Comparison of ENCODE assay signal across 29 mouse cellular contexts in the genomic region with DNA sequence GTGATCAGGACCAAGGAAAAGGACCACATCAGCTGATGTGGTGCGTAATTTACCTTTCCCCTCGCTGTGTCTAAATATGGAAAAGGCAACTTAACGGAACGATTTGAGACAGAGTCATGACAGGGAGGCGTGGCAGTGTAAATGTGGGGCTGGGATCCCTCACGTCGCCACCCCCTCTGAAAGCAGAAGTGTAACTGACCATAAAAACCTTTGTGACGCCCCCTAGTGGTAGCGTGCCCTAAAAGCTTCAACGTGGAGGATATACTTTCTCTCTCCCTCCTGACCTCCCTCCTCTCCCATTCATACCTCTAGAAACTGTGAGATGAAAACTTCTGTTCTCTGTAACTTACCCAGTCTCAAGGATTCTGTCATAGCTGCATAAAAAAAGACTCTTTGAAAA.
DNase-seq lines count a peak whose midpoint lies in the region; ATAC-seq and TF ChIP-seq lines count a peak whose summit lies in the region.
"Had no signal": no experiment of that assay in that cellular context is flagged by ENCODE, and none has a peak within 500 bp of the region (broad histone marks: within the 10 kb centered on the region; RNA-seq: fewer than 3 reads in every experiment).

No protein-coding gene starts in this region.

- 95% methylated on average over 10 of the region's 10 CpGs for WGBS in hindbrain, postnatal 0 days
- WGBS in hindbrain, embryonic 14.5 days, result 96% methylated on average over 10 of the region's 10 CpGs
- WGBS in liver, postnatal 0 days (ENCODE audit: insufficient replicate concordance), result 82% methylated on average over 10 of the region's 10 CpGs
- WGBS in liver, embryonic 12.5 days (ENCODE audit: insufficient replicate concordance), result 66% methylated on average over 10 of the region's 10 CpGs
- 92% methylated on average over 10 of the region's 10 CpGs for WGBS in stomach, postnatal 0 days
- 91% methylated on average over 10 of the region's 10 CpGs for WGBS in embryonic facial prominence, embryonic 10.5 days

- ATAC-seq in hindbrain, postnatal 0 days, result no peak
- ATAC-seq in hindbrain, embryonic 14.5 days (ENCODE audit: low FRiP score), result no peak
- ATAC-seq in liver, postnatal 0 days, result no peak
- no peak for ATAC-seq in liver, embryonic 12.5 days
- no peak for ATAC-seq in stomach, postnatal 0 days (ENCODE audit: low FRiP score, low TSS enrichment)
- ATAC-seq: forebrain, embryonic 16.5 days; hindbrain, embryonic 16.5 days; intestine, embryonic 15.5 days; midbrain, embryonic 16.5 days had no signal

- H3K4me2 ChIP-seq in hindbrain, postnatal 0 days (ENCODE audit: low read depth, low read length), result no peak overlapping the region
- H3K4me2 ChIP-seq in hindbrain, embryonic 14.5 days (replicated peaks), result no peak overlapping the region
- H3K4me2 ChIP-seq in liver, postnatal 0 days (ENCODE audit: low read depth, low read length), result no peak overlapping the region
- H3K4me2 ChIP-seq in liver, embryonic 12.5 days, result no peak overlapping the region
- H3K4me2 ChIP-seq in stomach, postnatal 0 days (replicated peaks; ENCODE audit: low read depth), result no peak overlapping the region
- H3K4me2 ChIP-seq: embryonic facial prominence, embryonic 12.5 days; intestine, embryonic 15.5 days; liver, embryonic 15.5 days; lung, embryonic 15.5 days; neural tube, embryonic 12.5 days had no signal

- DNase-seq in hindbrain, postnatal 0 days (ENCODE audit: low spot score), result no peak
- DNase-seq in hindbrain, embryonic 14.5 days (ENCODE audit: low spot score), result no peak
- DNase-seq in liver, postnatal 0 days, result no peak
- peak; percentile 47 for DNase-seq in ES-CJ7 (ENCODE audit: low read depth, low spot score)
- DNase-seq in stomach, postnatal 0 days (ENCODE audit: low spot score), result no peak
- DNase-seq in embryonic facial prominence, embryonic 10.5 days (ENCODE audit: low spot score), result no peak
- DNase-seq: adrenal gland, postnatal 14 days; cerebellum, adult 11 months; cerebellum, adult 9-10 months; cerebellum, postnatal 36 days; gastrocnemius, adult 2 months; gastrocnemius, postnatal 36 days; heart, postnatal 14 days; kidney, postnatal 25 days; layer of hippocampus, postnatal 36 days; left cerebral cortex, postnatal 4 days; thymus, postnatal 14 days had no signal

- TF ChIP-seq EP300 in liver, postnatal 0 days (IDR thresholded peaks at IDR 0.05; ENCODE audit: low read depth), result no peak
- TF ChIP-seq EP300 in stomach, postnatal 0 days (optimal IDR thresholded peaks at IDR 0.05), result no peak

- H3K9ac ChIP-seq in hindbrain, postnatal 0 days (replicated peaks; ENCODE audit: low read length), result no peak overlapping the region
- H3K9ac ChIP-seq in hindbrain, embryonic 14.5 days, result no peak overlapping the region
- H3K9ac ChIP-seq in liver, postnatal 0 days (replicated peaks), result no peak overlapping the region
- no peak overlapping the region for H3K9ac ChIP-seq in liver, embryonic 12.5 days
- no peak overlapping the region for H3K9ac ChIP-seq in stomach, postnatal 0 days (ENCODE audit: low read length)
- H3K9ac ChIP-seq: embryonic facial prominence, embryonic 12.5 days; intestine, embryonic 15.5 days; liver, embryonic 15.5 days; lung, embryonic 15.5 days; neural tube, embryonic 12.5 days had no signal

- no peaks in the 10 kb centered on the region for H3K36me3 ChIP-seq in hindbrain, postnatal 0 days (ENCODE audit: insufficient read depth, low read length)
- H3K36me3 ChIP-seq in hindbrain, embryonic 14.5 days (replicated peaks; ENCODE audit: control insufficient read depth, insufficient read depth), result no peaks in the 10 kb centered on the region
- H3K36me3 ChIP-seq in liver, postnatal 0 days (replicated peaks; ENCODE audit: insufficient read depth, low read length), result no peaks in the 10 kb centered on the region
- H3K36me3 ChIP-seq in liver, embryonic 12.5 days, result no peaks in the 10 kb centered on the region
- no peaks in the 10 kb centered on the region for H3K36me3 ChIP-seq in stomach, postnatal 0 days (ENCODE audit: control insufficient read depth, insufficient read depth, low read length)
- H3K36me3 ChIP-seq in embryonic facial prominence, embryonic 10.5 days (replicated peaks), result no peaks in the 10 kb centered on the region
- H3K36me3 ChIP-seq: embryonic facial prominence, embryonic 12.5 days; hindbrain, embryonic 10.5 days; intestine, embryonic 15.5 days; liver, embryonic 15.5 days; lung, embryonic 15.5 days; midbrain, embryonic 10.5 days; neural tube, embryonic 12.5 days had no signal

- TF ChIP-seq CTCF in hindbrain, postnatal 0 days (IDR thresholded peaks at IDR 0.05; ENCODE audit: low read depth), result peak; percentile 21; the same call in 1 of the 2 replicates
- 0 out of 2 replicates have a peak, but pooled peaks have one; percentile 22 for TF ChIP-seq CTCF in liver, postnatal 0 days (IDR thresholded peaks at IDR 0.05; ENCODE audit: low read depth)
- peak; percentile 16; the same call in 1 of the 2 replicates for TF ChIP-seq CTCF in stomach, postnatal 0 days (IDR thresholded peaks at IDR 0.05; ENCODE audit: low read depth)

- peaks cover 4% of the 10 kb centered on the region; the same call in 1 of the 2 replicates for H3K4me1 ChIP-seq in hindbrain, postnatal 0 days (ENCODE audit: insufficient read depth, low read length)
- H3K4me1 ChIP-seq in hindbrain, embryonic 14.5 days (replicated peaks; ENCODE audit: control insufficient read depth, insufficient read depth, low read length), result peaks cover 24% of the 10 kb centered on the region
- no peaks in the 10 kb centered on the region for H3K4me1 ChIP-seq in liver, postnatal 0 days (ENCODE audit: insufficient read depth)
- peaks cover 20% of the 10 kb centered on the region for H3K4me1 ChIP-seq in liver, embryonic 12.5 days
- no peaks in the 10 kb centered on the region for H3K4me1 ChIP-seq in stomach, postnatal 0 days (replicated peaks; ENCODE audit: control insufficient read depth, insufficient read depth)
- H3K4me1 ChIP-seq in embryonic facial prominence, embryonic 10.5 days, result peaks cover 26% of the 10 kb centered on the region
- H3K4me1 ChIP-seq: intestine, embryonic 15.5 days had no signal

- H3K27me3 ChIP-seq in hindbrain, postnatal 0 days (ENCODE audit: insufficient read depth, low read length), result no peaks in the 10 kb centered on the region
- H3K27me3 ChIP-seq in hindbrain, embryonic 14.5 days (ENCODE audit: control insufficient read depth, insufficient read depth, low read length), result no peaks in the 10 kb centered on the region
- no peaks in the 10 kb centered on the region for H3K27me3 ChIP-seq in liver, postnatal 0 days (ENCODE audit: insufficient read depth, low read length)
- H3K27me3 ChIP-seq in liver, embryonic 12.5 days (replicated peaks), result peaks cover 15% of the 10 kb centered on the region; the same call in 1 of the 2 replicates
- no peaks in the 10 kb centered on the region for H3K27me3 ChIP-seq in stomach, postnatal 0 days (ENCODE audit: control insufficient read depth, insufficient read depth, low read length)
- H3K27me3 ChIP-seq in embryonic facial prominence, embryonic 10.5 days (replicated peaks; ENCODE audit: low read depth, poor library complexity, severe bottlenecking), result peaks cover 47% of the 10 kb centered on the region
- H3K27me3 ChIP-seq: intestine, embryonic 15.5 days had no signal

- no peak overlapping the region for H3K4me3 ChIP-seq in hindbrain, postnatal 0 days (ENCODE audit: low read length)
- H3K4me3 ChIP-seq in hindbrain, embryonic 14.5 days (replicated peaks; ENCODE audit: low read length), result no peak overlapping the region
- no peak overlapping the region for H3K4me3 ChIP-seq in liver, postnatal 0 days (ENCODE audit: low read depth, low read length)
- H3K4me3 ChIP-seq in liver, embryonic 12.5 days, result no peak overlapping the region
- H3K4me3 ChIP-seq in stomach, postnatal 0 days (ENCODE audit: low read depth, low read length), result no peak overlapping the region
- no peak overlapping the region for H3K4me3 ChIP-seq in embryonic facial prominence, embryonic 10.5 days
- H3K4me3 ChIP-seq: embryonic facial prominence, embryonic 12.5 days; gastrocnemius, adult 2 months; hindbrain, embryonic 10.5 days; intestine, embryonic 15.5 days; liver, embryonic 15.5 days; lung, embryonic 15.5 days; midbrain, embryonic 10.5 days; myocyte; neural tube, embryonic 12.5 days had no signal

- no peaks in the 10 kb centered on the region for H3K9me3 ChIP-seq in hindbrain, postnatal 0 days (ENCODE audit: low read length)
- H3K9me3 ChIP-seq in hindbrain, embryonic 14.5 days (ENCODE audit: control insufficient read depth, low read length), result no peaks in the 10 kb centered on the region
- no peaks in the 10 kb centered on the region for H3K9me3 ChIP-seq in liver, postnatal 0 days (ENCODE audit: low read length)
- H3K9me3 ChIP-seq in liver, embryonic 12.5 days (replicated peaks), result no peaks in the 10 kb centered on the region
- H3K9me3 ChIP-seq in stomach, postnatal 0 days (ENCODE audit: control insufficient read depth, low read length), result no peaks in the 10 kb centered on the region
- H3K9me3 ChIP-seq in embryonic facial prominence, embryonic 10.5 days, result no peaks in the 10 kb centered on the region; the same call in 1 of the 2 replicates
- H3K9me3 ChIP-seq: intestine, embryonic 15.5 days; liver, embryonic 15.5 days; lung, embryonic 15.5 days; neural tube, embryonic 12.5 days had no signal

- no peak overlapping the region for H3K27ac ChIP-seq in hindbrain, postnatal 0 days
- no peak overlapping the region for H3K27ac ChIP-seq in hindbrain, embryonic 14.5 days
- H3K27ac ChIP-seq in liver, postnatal 0 days (ENCODE audit: low read depth), result no peak overlapping the region
- H3K27ac ChIP-seq in liver, embryonic 12.5 days, result no peak overlapping the region
- no peak overlapping the region for H3K27ac ChIP-seq in stomach, postnatal 0 days (replicated peaks)
- H3K27ac ChIP-seq in embryonic facial prominence, embryonic 10.5 days (replicated peaks), result no peak overlapping the region
- H3K27ac ChIP-seq: embryonic facial prominence, embryonic 12.5 days; gastrocnemius, adult 2 months; intestine, embryonic 15.5 days; liver, embryonic 15.5 days; lung, embryonic 15.5 days; neural tube, embryonic 12.5 days had no signal
